Mouse (Mus musculus) lung, postnatal 0 days (tissue): ENCODE measurements around the gene Gramd1a. TPM values are rescaled to one million over a fixed set of nuclear protein-coding genes. Genes with fewer than 3 reads are reported as not detected.
A peak's percentile ranks its signal among the peaks of the same experiment; 100 is the strongest.

Source experiments
- ATAC-seq: fragments of 200-750 bp; cut with Nextera tagmentation; 2 replicates; pipeline ENCODE4 v1.8.0; 2017; ENCODE audit warnings: moderate library complexity
- DNase-seq: peaks from one replicate; pipeline ENCODE4 v3.0.0-alpha.2; 2016; ENCODE audit warnings: low spot score
- H3K27ac ChIP-seq: fragments of 300-500 bp; sonication (generic); 2 replicates; pipeline ENCODE4 v1.5.1; 2014; ENCODE audit warnings: antibody characterized with exemption, mild to moderate bottlenecking, low read length, mixed read lengths
- H3K27me3 ChIP-seq: fragments of 300-500 bp; sonication (generic); replicated peaks from 2 replicates; pipeline ENCODE4 v1.6.1; 2014; ENCODE audit warnings: low read length, mixed read lengths; ENCODE audit not compliant: insufficient read depth
- H3K36me3 ChIP-seq: fragments of 300-500 bp; sonication (generic); 2 replicates; pipeline ENCODE4 v1.6.1; 2014; ENCODE audit warnings: low read length, mixed read lengths; ENCODE audit not compliant: insufficient read depth
- H3K4me1 ChIP-seq: fragments of 300-500 bp; sonication (generic); 2 replicates; pipeline ENCODE4 v1.6.1; 2014; ENCODE audit warnings: antibody characterized with exemption, low read depth, low read length, mixed read lengths; ENCODE audit not compliant: insufficient read depth
- H3K4me2 ChIP-seq: fragments of 300-500 bp; sonication (generic); replicated peaks from 2 replicates; pipeline ENCODE4 v1.6.1; 2014; ENCODE audit warnings: low read depth, mild to moderate bottlenecking, low read length, moderate library complexity, mixed read lengths
- H3K4me3 ChIP-seq: fragments of 300-500 bp; sonication (generic); 2 replicates; pipeline ENCODE4 v1.5.1; 2014; ENCODE audit warnings: low read depth, low read length
- H3K9ac ChIP-seq: fragments of 300-500 bp; sonication (generic); replicated peaks from 2 replicates; pipeline ENCODE4 v1.6.1; 2014; ENCODE audit warnings: low read depth, mild to moderate bottlenecking
- H3K9me3 ChIP-seq: fragments of 300-500 bp; sonication (generic); 2 replicates; pipeline ENCODE4 v1.6.1; 2016; ENCODE audit warnings: low read length, mixed read lengths
- CTCF ChIP-seq: IDR thresholded peaks from 2 replicates; pipeline ENCODE4 v1.5.1; 2016; ENCODE audit warnings: antibody characterized with exemption, mild to moderate bottlenecking
- EP300 ChIP-seq: IDR thresholded peaks from 2 replicates; pipeline ENCODE4 v1.6.1; 2016; ENCODE audit warnings: antibody characterized with exemption, mild to moderate bottlenecking, control low read depth
- WGBS: fragments of 180-500 bp; shearing (Covaris S2); extraction: QIAGEN DNeasy Blood & Tissue Kit; methylation state at CpG from one replicate; pipeline ENCODE4 v1.1.7; 2014; 5-methylcytosine and 5-hydroxymethylcytosine counted together
- polyA plus RNA-seq: library from polyadenylated mRNA; unstranded; fragments of >200 nt; fragmentation: Nextera tagmentation; extraction: Ambion mirVana; gene quantifications from 2 replicates; pipeline ENCODE4 v1.2.1, GENCODE M21; 2015

Gene Gramd1a
- polyA plus RNA-seq, 1 experiment from 2014 or later, result 31.7 TPM

GRCm38 (mm10) chr7:31162324-31162723 is 6.6 kb upstream of the Gramd1a start:
- no peaks in the 10 kb centered on the region for H3K9me3 ChIP-seq
- TF ChIP-seq CTCF (no peak), EP300 (no peak)
- H3K36me3 ChIP-seq, result no peaks in the 10 kb centered on the region
- no peak overlapping the region for H3K9ac ChIP-seq
- H3K4me1 ChIP-seq, result no peaks in the 10 kb centered on the region
- DNase-seq (no peak), ATAC-seq (no peak)
- H3K4me3 ChIP-seq, result no peak overlapping the region
- no peak overlapping the region for H3K27ac ChIP-seq
- no peaks in the 10 kb centered on the region for H3K27me3 ChIP-seq
- no peak overlapping the region for H3K4me2 ChIP-seq
- 41% methylated on average over 11 of the region's 11 CpGs for WGBS

- Histone ChIP-seq H3K27me3 (no peaks in the 10 kb centered on the region), H3K4me3 (no peak overlapping the region), H3K9me3 (no peaks in the 10 kb centered on the region), H3K9ac (no peak overlapping the region), H3K4me2 (no peak overlapping the region), H3K36me3 (no peaks in the 10 kb centered on the region), H3K4me1 (no peaks in the 10 kb centered on the region), H3K27ac (no peak overlapping the region)
- TF ChIP-seq CTCF (no peak), EP300 (no peak)
- no peak for DNase-seq
- WGBS, result 59% methylated on average over 3 of the region's 3 CpGs
- no peak for ATAC-seq
Measured at GRCm38 (mm10) chr7:31161831-31162230, 6.1 kb upstream of the Gramd1a start.

- Histone ChIP-seq H3K9me3 (no peaks in the 10 kb centered on the region), H3K27ac (no peak overlapping the region), H3K27me3 (no peaks in the 10 kb centered on the region), H3K4me3 (no peak overlapping the region), H3K4me2 (no peak overlapping the region), H3K9ac (no peak overlapping the region), H3K4me1 (no peaks in the 10 kb centered on the region), H3K36me3 (no peaks in the 10 kb centered on the region)
- 75% methylated on average over 3 of the region's 3 CpGs for WGBS
- ATAC-seq (no peak), DNase-seq (no peak)
- TF ChIP-seq CTCF (no peak), EP300 (no peak)
Measured at GRCm38 (mm10) chr7:31161246-31161645, 5.5 kb upstream of the Gramd1a start.

GRCm38 (mm10) chr7:31160763-31161162 is 5.1 kb upstream of the Gramd1a start:
- Histone ChIP-seq H3K4me3 (no peak overlapping the region), H3K4me1 (no peaks in the 10 kb centered on the region; the same call in 1 of the 2 replicates), H3K4me2 (no peak overlapping the region), H3K27me3 (no peaks in the 10 kb centered on the region), H3K9me3 (no peaks in the 10 kb centered on the region), H3K27ac (no peak overlapping the region), H3K36me3 (no peaks in the 10 kb centered on the region), H3K9ac (no peak overlapping the region)
- no peak for ATAC-seq
- TF ChIP-seq EP300 (no peak), CTCF (no peak)
- DNase-seq, result no peak
- WGBS, result 41% methylated on average over 5 of the region's 5 CpGs

- no peak overlapping the region for H3K4me3 ChIP-seq
- H3K9me3 ChIP-seq, result no peaks in the 10 kb centered on the region
- no peaks in the 10 kb centered on the region for H3K36me3 ChIP-seq
- H3K4me1 ChIP-seq, result peaks cover 7% of the 10 kb centered on the region
- peak; percentile 63 for TF ChIP-seq CTCF
- peak; percentile 36; the same call in 1 of the 2 replicates for TF ChIP-seq EP300
- no peaks in the 10 kb centered on the region for H3K27me3 ChIP-seq
- peak overlapping the region; percentile 66 for H3K27ac ChIP-seq
- no peak; the same call in 1 of the 2 replicates for ATAC-seq
- no peak overlapping the region for H3K9ac ChIP-seq
- no peak overlapping the region for H3K4me2 ChIP-seq
- DNase-seq, result peak; percentile 66
- WGBS, result 22% methylated on average over 11 of the region's 19 CpGs
Measured at GRCm38 (mm10) chr7:31156034-31156928, 585 bp upstream of the Gramd1a start.

GRCm38 (mm10) chr7:31153536-31154320 is 2.0 kb downstream of the Gramd1a start:
- H3K4me2 ChIP-seq, result no peak overlapping the region
- no peak overlapping the region for H3K4me3 ChIP-seq
- DNase-seq (no peak), ATAC-seq (no peak)
- H3K9me3 ChIP-seq, result no peaks in the 10 kb centered on the region
- no peaks in the 10 kb centered on the region for H3K36me3 ChIP-seq
- H3K27me3 ChIP-seq, result no peaks in the 10 kb centered on the region
- H3K9ac ChIP-seq, result no peak overlapping the region
- 86% methylated on average over 6 of the region's 6 CpGs for WGBS
- TF ChIP-seq CTCF (no peak), EP300 (no peak)
- peaks cover 11% of the 10 kb centered on the region for H3K4me1 ChIP-seq
- H3K27ac ChIP-seq, result no peak overlapping the region
